Mouse (Mus musculus): Measurements from ENCODE around the gene Cdk5.
A peak's percentile ranks its signal among the peaks of the same experiment; 100 is the strongest.

The Cdk5 gene

GRCm38 (mm10) chr5:24427981-24428402 is 4.7 kb upstream of the Cdk5 start:
- peak; percentile 61 for DNase-seq (ENCODE audit: extremely low spot score)

GRCm38 (mm10) chr5:24427285-24427633 is 3.9 kb upstream of the Cdk5 start:
- DNase-seq (ENCODE audit: extremely low spot score) = no peak

GRCm38 (mm10) chr5:24426556-24427284 is 3.4 kb upstream of the Cdk5 start:
- DNase-seq (ENCODE audit: extremely low spot score) = no peak

GRCm38 (mm10) chr5:24426037-24426432 is 2.7 kb upstream of the Cdk5 start:
- DNase-seq (ENCODE audit: extremely low spot score) = no peak

GRCm38 (mm10) chr5:24425421-24426036 is 2.2 kb upstream of the Cdk5 start:
- peak; percentile 70 for DNase-seq (ENCODE audit: extremely low spot score)

GRCm38 (mm10) chr5:24424861-24425411 is 1.6 kb upstream of the Cdk5 start:
- DNase-seq (ENCODE audit: extremely low spot score) = peak; percentile 88

GRCm38 (mm10) chr5:24424004-24424781 is 863 bp upstream of the Cdk5 start:
- no peak for DNase-seq (ENCODE audit: extremely low spot score)

GRCm38 (mm10) chr5:24420381-24420780 is 2.9 kb downstream of the Cdk5 start:
- no peak for DNase-seq (ENCODE audit: extremely low spot score)

GRCm38 (mm10) chr5:24417587-24417986 is 5.7 kb downstream of the Cdk5 start:
- DNase-seq (ENCODE audit: extremely low spot score) = no peak

- DNase-seq (ENCODE audit: extremely low spot score) = peak; percentile 68
Observed at GRCm38 (mm10) chr5:24416222-24416736, 7.1 kb downstream of the Cdk5 start.

- DNase-seq (ENCODE audit: extremely low spot score) = no peak
Observed at GRCm38 (mm10) chr5:24413938-24414337, 9.4 kb downstream of the Cdk5 start.

GRCm38 (mm10) chr5:24413042-24413693 is 10.2 kb downstream of the Cdk5 start, which contains the start of gene Asic3:
Gene Asic3, plus strand, starts transcription at chr5:24413392.
- DNase-seq (ENCODE audit: extremely low spot score) = no peak

GRCm38 (mm10) chr5:24412063-24412462 is 11.3 kb downstream of the Cdk5 start:
- DNase-seq (ENCODE audit: extremely low spot score) = no peak

GRCm38 (mm10) chr5:24409466-24409865 is 13.9 kb downstream of the Cdk5 start:
- no peak for DNase-seq (ENCODE audit: extremely low spot score)

GRCm38 (mm10) chr5:24408651-24409050 is 14.7 kb downstream of the Cdk5 start:
- DNase-seq (ENCODE audit: extremely low spot score) = no peak

GRCm38 (mm10) chr5:24405389-24405876 is 17.9 kb downstream of the Cdk5 start:
- DNase-seq (ENCODE audit: extremely low spot score) = no peak

- DNase-seq (ENCODE audit: extremely low spot score) = no peak
Observed at GRCm38 (mm10) chr5:24404594-24405360, 18.6 kb downstream of the Cdk5 start.

- DNase-seq (ENCODE audit: extremely low spot score) = no peak
Observed at GRCm38 (mm10) chr5:24401969-24402368, 21.4 kb downstream of the Cdk5 start.

- DNase-seq (ENCODE audit: extremely low spot score) = no peak
Observed at GRCm38 (mm10) chr5:24400911-24401605, 22.3 kb downstream of the Cdk5 start.

- no peak for DNase-seq (ENCODE audit: extremely low spot score)
Observed at GRCm38 (mm10) chr5:24400362-24400761, 23.0 kb downstream of the Cdk5 start.
